Mouse (Mus musculus): Measurements from ENCODE around the gene Dpf3. TPM values are rescaled to one million over a fixed set of nuclear protein-coding genes. Genes with fewer than 3 reads are reported as not detected.
A peak's percentile ranks its signal among the peaks of the same experiment; 100 is the strongest.

Gene Dpf3
- polyA plus RNA-seq, 1 experiment from 2014 or later = 20.7 TPM

DNA sequence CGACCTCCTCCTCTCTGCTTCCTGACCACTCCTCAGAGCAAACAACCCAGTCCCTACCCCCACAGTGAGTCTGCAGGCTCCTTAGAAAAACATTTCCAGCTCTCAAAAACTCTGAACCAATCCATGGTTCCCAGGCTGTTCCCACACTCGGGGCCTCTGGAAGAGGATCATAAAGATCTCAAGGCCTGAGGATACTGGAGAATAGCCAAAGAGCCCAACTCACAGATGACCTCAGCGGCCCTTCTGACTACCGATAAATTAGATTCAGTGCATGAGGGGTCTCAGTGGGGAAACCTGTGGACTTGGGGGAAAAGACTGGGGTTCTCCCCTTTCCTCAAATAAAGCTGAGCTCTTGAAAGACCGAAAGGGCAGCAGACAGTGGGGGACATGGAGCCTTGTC lies 277.2 kb downstream of the Dpf3 start:
- WGBS = 58% methylated on average over 5 of the region's 5 CpGs
- no peak for ATAC-seq (replicated peaks; ENCODE audit: insufficient number of reproducible peaks, insufficient read depth, low FRiP score, low read depth)
- Histone ChIP-seq H3K27me3 (no peaks in the 10 kb centered on the region), H3K9me3 (replicated peaks) (no peaks in the 10 kb centered on the region), H3K36me3 (no peaks in the 10 kb centered on the region), H3K27ac (peak overlapping the region; percentile 78; the same call in 1 of the 2 replicates), H3K4me1 (replicated peaks) (peaks cover 49% of the 10 kb centered on the region), H3K9ac (no peak overlapping the region), H3K4me2 (no peak overlapping the region), H3K4me3 (no peak overlapping the region)

DNA sequence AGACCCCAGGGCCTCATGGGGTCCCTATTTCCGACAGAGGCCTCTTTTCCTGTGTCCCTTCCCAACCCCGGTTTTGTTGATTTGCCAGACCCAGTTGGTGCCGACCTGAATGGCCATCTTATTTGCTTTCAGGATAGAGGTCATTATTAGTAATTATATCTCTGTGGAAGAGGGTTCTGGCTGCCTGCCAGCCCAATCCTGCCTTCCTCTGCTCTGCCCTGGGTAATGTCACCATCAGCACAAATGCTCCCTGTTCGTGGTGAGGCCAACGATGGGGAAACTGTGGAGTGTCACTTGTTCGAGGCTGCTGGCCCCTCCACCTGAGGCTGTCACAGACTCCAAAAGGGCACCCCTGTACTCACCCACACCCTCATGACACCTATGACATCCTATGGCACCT lies 278.1 kb downstream of the Dpf3 start:
- 17% methylated on average over 6 of the region's 6 CpGs for WGBS
- Histone ChIP-seq H3K4me1 (replicated peaks) (peaks cover 47% of the 10 kb centered on the region), H3K4me2 (no peak overlapping the region), H3K4me3 (no peak overlapping the region), H3K9me3 (replicated peaks) (no peaks in the 10 kb centered on the region), H3K27me3 (no peaks in the 10 kb centered on the region), H3K27ac (peak overlapping the region; percentile 78), H3K36me3 (no peaks in the 10 kb centered on the region), H3K9ac (no peak overlapping the region)
- peak; percentile 64 for ATAC-seq (replicated peaks; ENCODE audit: insufficient number of reproducible peaks, insufficient read depth, low FRiP score, low read depth)

DNA sequence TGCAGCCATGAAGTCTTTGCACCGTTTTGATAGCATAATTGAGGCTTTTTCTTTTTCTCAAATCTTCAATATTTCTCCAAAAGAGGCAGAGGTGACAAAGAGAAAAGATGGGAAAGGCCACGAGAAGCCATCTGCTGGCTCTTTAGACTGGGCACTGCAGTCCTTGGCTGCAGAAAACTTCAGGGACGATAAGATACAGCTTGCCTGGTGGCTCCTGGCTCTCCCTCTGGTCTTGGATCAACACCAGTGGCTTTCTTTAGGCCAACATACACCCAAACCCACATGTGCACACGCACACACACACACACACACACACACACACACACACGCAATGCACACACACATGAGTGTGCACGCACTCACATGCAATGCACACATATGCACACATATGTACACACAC lies 278.7 kb downstream of the Dpf3 start:
- no peak overlapping the region for H3K4me2 ChIP-seq

GRCm38 (mm10) chr12:83208011-83208410 lies 279.5 kb downstream of the Dpf3 start:
- no peak for ATAC-seq (replicated peaks; ENCODE audit: insufficient number of reproducible peaks, insufficient read depth, low FRiP score, low read depth)
- H3K36me3 ChIP-seq = no peaks in the 10 kb centered on the region
- H3K4me3 ChIP-seq = no peak overlapping the region
- H3K4me2 ChIP-seq = no peak overlapping the region
- no peak overlapping the region for H3K9ac ChIP-seq
- no peak overlapping the region for H3K27ac ChIP-seq
- H3K27me3 ChIP-seq = no peaks in the 10 kb centered on the region
- 56% methylated on average over 8 of the region's 8 CpGs for WGBS
- no peaks in the 10 kb centered on the region for H3K9me3 ChIP-seq (replicated peaks)
- H3K4me1 ChIP-seq (replicated peaks) = peaks cover 38% of the 10 kb centered on the region

More for the DNA sequence above, 278.7 kb downstream of the Dpf3 start:
- Histone ChIP-seq H3K36me3 (no peaks in the 10 kb centered on the region), H3K9ac (no peak overlapping the region), H3K9me3 (replicated peaks) (no peaks in the 10 kb centered on the region), H3K4me3 (no peak overlapping the region), H3K4me1 (replicated peaks) (peaks cover 43% of the 10 kb centered on the region), H3K27ac (peak overlapping the region; percentile 78), H3K27me3 (no peaks in the 10 kb centered on the region)
- 56% methylated on average over 6 of the region's 6 CpGs for WGBS
- no peak for ATAC-seq (replicated peaks; ENCODE audit: insufficient number of reproducible peaks, insufficient read depth, low FRiP score, low read depth)

DNA sequence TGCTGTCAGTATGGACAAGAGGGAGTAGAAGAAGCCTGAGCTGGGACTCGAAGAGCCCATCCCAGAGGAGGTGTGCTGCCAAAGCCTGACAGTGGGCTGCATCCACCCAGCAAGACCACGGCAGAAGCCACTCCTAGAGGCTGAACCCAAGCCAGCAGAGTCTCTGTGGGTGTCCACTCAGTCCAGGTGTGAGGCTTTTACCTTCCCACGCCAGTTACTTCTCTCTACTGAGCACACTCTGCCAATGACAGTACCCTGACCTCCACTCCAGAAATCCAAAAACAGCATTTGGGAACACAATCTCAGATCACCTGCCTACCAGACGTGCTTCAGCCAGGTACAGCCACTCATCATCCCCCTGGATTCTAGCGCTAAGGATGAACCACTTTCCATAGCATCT lies 280.0 kb downstream of the Dpf3 start:
- Histone ChIP-seq H3K27ac (no peak overlapping the region), H3K27me3 (no peaks in the 10 kb centered on the region), H3K9me3 (replicated peaks) (no peaks in the 10 kb centered on the region), H3K4me1 (replicated peaks) (peaks cover 38% of the 10 kb centered on the region), H3K4me3 (no peak overlapping the region), H3K36me3 (no peaks in the 10 kb centered on the region), H3K9ac (no peak overlapping the region), H3K4me2 (no peak overlapping the region)
- WGBS = 64% methylated on average over 5 of the region's 5 CpGs
- no peak for ATAC-seq (replicated peaks; ENCODE audit: insufficient number of reproducible peaks, insufficient read depth, low FRiP score, low read depth)

- no peak overlapping the region for H3K9ac ChIP-seq
- H3K9me3 ChIP-seq (replicated peaks) = no peaks in the 10 kb centered on the region
- 44% methylated on average over 6 of the region's 6 CpGs for WGBS
- H3K27me3 ChIP-seq = no peaks in the 10 kb centered on the region
- ATAC-seq (replicated peaks; ENCODE audit: insufficient number of reproducible peaks, insufficient read depth, low FRiP score, low read depth) = no peak
- H3K36me3 ChIP-seq = no peaks in the 10 kb centered on the region
- H3K4me3 ChIP-seq = no peak overlapping the region
- peaks cover 38% of the 10 kb centered on the region for H3K4me1 ChIP-seq (replicated peaks)
- no peak overlapping the region for H3K27ac ChIP-seq
- no peak overlapping the region for H3K4me2 ChIP-seq
Measured at GRCm38 (mm10) chr12:83206866-83207265, 280.6 kb downstream of the Dpf3 start.

DNA sequence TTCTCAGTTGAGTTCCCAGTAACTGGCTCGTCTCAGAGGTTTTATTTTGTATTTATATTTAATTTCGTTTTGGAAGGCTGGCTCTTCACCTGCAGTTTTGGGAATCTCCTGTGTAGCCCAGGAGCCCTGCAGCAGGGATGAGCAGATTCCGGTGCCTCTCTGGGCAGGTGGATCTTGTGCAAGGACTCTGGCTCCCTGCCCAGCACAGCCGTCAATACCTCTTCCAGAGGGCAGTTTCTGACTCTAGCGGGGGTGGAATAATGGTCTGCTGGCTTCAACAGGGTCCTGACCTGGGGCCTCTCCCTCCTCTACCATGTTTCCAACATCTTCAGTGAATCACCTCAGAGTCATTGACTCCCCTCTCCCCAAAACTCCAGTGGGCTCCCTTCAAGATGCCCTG lies 283.2 kb downstream of the Dpf3 start:
- Histone ChIP-seq H3K9ac (no peak overlapping the region), H3K36me3 (no peaks in the 10 kb centered on the region), H3K27me3 (no peaks in the 10 kb centered on the region), H3K27ac (no peak overlapping the region), H3K4me1 (replicated peaks) (peaks cover 24% of the 10 kb centered on the region), H3K4me3 (no peak overlapping the region), H3K4me2 (no peak overlapping the region), H3K9me3 (replicated peaks) (no peaks in the 10 kb centered on the region)
- 38% methylated on average over 5 of the region's 5 CpGs for WGBS
- ATAC-seq (replicated peaks; ENCODE audit: insufficient number of reproducible peaks, insufficient read depth, low FRiP score, low read depth) = no peak

GRCm38 (mm10) chr12:83201674-83202073 lies 285.8 kb downstream of the Dpf3 start:
- WGBS = 50% methylated on average over 3 of the region's 3 CpGs
- Histone ChIP-seq H3K4me2 (no peak overlapping the region), H3K27me3 (no peaks in the 10 kb centered on the region), H3K4me1 (replicated peaks) (peaks cover 4% of the 10 kb centered on the region), H3K27ac (no peak overlapping the region), H3K36me3 (no peaks in the 10 kb centered on the region), H3K9ac (no peak overlapping the region), H3K4me3 (no peak overlapping the region), H3K9me3 (replicated peaks) (no peaks in the 10 kb centered on the region)
- ATAC-seq (replicated peaks; ENCODE audit: insufficient number of reproducible peaks, insufficient read depth, low FRiP score, low read depth) = no peak

DNA sequence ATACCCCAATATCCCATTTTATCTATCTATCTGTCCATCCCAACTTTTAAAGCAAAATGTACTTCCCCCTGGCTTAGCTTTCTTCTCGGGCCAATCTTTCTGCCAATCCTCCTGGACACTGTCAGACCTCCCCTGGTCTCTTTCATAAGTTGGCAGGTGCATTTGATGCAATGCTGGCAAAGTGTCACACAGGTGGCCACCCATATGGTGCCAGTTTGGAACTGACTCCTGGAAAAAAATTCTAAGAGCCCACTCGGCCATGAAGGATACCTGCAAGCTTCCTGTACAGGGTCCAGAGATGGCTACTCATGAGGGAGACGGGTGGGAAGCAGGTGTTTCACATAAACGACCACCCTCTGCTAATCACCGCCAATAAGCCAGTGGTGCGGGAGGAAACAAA lies 307.0 kb downstream of the Dpf3 start:
- Histone ChIP-seq H3K9ac (no peak overlapping the region), H3K4me3 (no peak overlapping the region), H3K4me2 (no peak overlapping the region), H3K4me1 (replicated peaks) (no peaks in the 10 kb centered on the region), H3K27ac (no peak overlapping the region), H3K27me3 (no peaks in the 10 kb centered on the region), H3K36me3 (no peaks in the 10 kb centered on the region), H3K9me3 (replicated peaks) (no peaks in the 10 kb centered on the region)
- no peak for ATAC-seq (replicated peaks; ENCODE audit: insufficient number of reproducible peaks, insufficient read depth, low FRiP score, low read depth)
- WGBS = 75% methylated on average over 6 of the region's 6 CpGs

- Histone ChIP-seq H3K4me2 (no peak overlapping the region), H3K4me1 (replicated peaks) (no peaks in the 10 kb centered on the region), H3K9ac (no peak overlapping the region), H3K27ac (no peak overlapping the region), H3K36me3 (no peaks in the 10 kb centered on the region), H3K27me3 (no peaks in the 10 kb centered on the region), H3K9me3 (replicated peaks) (no peaks in the 10 kb centered on the region), H3K4me3 (no peak overlapping the region)
- no peak for ATAC-seq (replicated peaks; ENCODE audit: insufficient number of reproducible peaks, insufficient read depth, low FRiP score, low read depth)
- WGBS = 73% methylated on average over 1 of the region's 1 CpGs
Measured at GRCm38 (mm10) chr12:83179860-83180259, 307.7 kb downstream of the Dpf3 start.

DNA sequence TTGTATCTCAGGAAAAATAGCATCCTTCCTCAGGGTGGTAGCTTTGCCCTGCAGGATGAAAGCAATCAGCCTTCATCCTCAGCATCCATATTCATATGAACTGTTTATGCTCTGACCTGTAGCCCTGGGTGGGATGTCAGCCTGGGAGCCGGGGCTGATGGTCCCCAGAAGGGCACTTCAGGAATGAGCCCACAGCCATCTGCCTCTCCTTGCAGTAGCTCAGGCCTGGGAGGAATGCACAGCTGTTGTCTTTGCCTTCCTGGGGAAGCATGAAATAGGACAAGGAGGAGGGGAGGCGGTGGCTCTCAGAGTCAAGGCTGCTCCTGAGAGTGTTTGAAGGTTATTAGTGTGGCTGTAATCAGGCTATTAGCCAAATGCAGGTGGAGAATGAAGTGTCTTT lies 308.7 kb downstream of the Dpf3 start:
- Histone ChIP-seq H3K9ac (no peak overlapping the region), H3K36me3 (no peaks in the 10 kb centered on the region), H3K9me3 (replicated peaks) (no peaks in the 10 kb centered on the region), H3K27ac (no peak overlapping the region), H3K4me2 (no peak overlapping the region), H3K27me3 (no peaks in the 10 kb centered on the region), H3K4me1 (replicated peaks) (no peaks in the 10 kb centered on the region), H3K4me3 (no peak overlapping the region)
- no peak for ATAC-seq (replicated peaks; ENCODE audit: insufficient number of reproducible peaks, insufficient read depth, low FRiP score, low read depth)
- WGBS = 58% methylated on average over 2 of the region's 2 CpGs

DNA sequence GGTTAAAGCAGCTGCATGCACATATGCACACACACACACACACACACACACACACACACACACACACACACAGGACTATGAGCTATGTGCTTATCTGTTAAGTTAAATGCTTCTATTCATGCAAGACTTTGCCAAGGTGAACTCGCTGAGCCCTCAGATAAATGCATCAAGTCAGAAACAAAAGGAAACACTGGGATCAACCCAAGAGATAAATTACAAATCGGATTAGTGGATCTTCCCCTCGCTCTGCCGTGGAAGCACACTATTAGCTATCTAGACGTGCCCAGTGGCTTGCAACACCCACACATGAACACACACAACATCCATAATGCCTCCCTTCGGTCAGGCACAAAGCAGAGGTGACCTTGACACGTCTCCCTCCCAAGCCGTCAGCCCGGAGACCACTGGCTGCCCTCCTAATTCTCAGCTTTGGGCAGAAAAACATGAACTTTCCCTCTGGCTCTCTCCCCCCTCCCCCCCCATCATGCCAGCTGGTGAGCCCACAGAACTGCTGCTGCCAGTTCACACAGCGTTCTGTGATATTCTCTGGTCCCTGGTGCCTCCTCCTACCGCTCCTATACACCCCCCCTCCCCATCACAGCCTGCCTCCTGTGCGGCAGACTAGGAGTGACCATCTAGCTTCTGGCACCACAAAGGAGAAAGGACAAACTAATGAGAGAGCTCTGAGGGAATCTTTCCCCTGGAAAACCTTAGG lies 317.9 kb downstream of the Dpf3 start:
- peak overlapping the region; percentile 73 for H3K27ac ChIP-seq

More for the DNA sequence above, 317.9 kb downstream of the Dpf3 start:
- Histone ChIP-seq H3K4me3 (peak overlapping the region; percentile 7; the same call in 1 of the 2 replicates), H3K9me3 (replicated peaks) (no peaks in the 10 kb centered on the region), H3K27me3 (no peaks in the 10 kb centered on the region), H3K36me3 (no peaks in the 10 kb centered on the region), H3K9ac (no peak overlapping the region), H3K4me1 (replicated peaks) (peaks cover 13% of the 10 kb centered on the region), H3K4me2 (peak overlapping the region; percentile 50)
- peak; percentile 79 for ATAC-seq (replicated peaks; ENCODE audit: insufficient number of reproducible peaks, insufficient read depth, low FRiP score, low read depth)
- 20% methylated on average over 12 of the region's 12 CpGs for WGBS

All from heart, embryonic 15.5 days (tissue).